Mouse (Mus musculus) right cerebral cortex, adult 2 months (tissue): ENCODE data around the gene Olfr483.

Experiments
- DNase-seq, 2 experiments: peaks; one replicate each; pipeline ENCODE4 v3.0.0; 2021 to 2022; ENCODE audit warnings: low spot score in 2 of 2

The Olfr483 gene

GRCm38 (mm10) chr7:108100549-108100948, at the start of gene Olfr483:
Gene Olfr483, plus strand, starts transcription at chr7:108100849.
- DNase-seq = no peak

- no peak for DNase-seq
These were observed 33.4 kb upstream of the Olfr483 start, which contains the start of gene Olfr480 for GRCm38 (mm10) chr7:108067246-108067645. Gene Olfr480, minus strand, starts transcription at chr7:108067346.

GRCm38 (mm10) chr7:108079555-108079954, 21.1 kb upstream of the Olfr483 start, which contains the start of gene Olfr481:
Gene Olfr481, plus strand, starts transcription at chr7:108079855.
- no peak for DNase-seq

GRCm38 (mm10) chr7:108097486-108097885, 3.2 kb upstream of the Olfr483 start, which contains the start of gene Olfr482:
Gene Olfr482, minus strand, starts transcription at chr7:108097586.
- DNase-seq = no peak

- no peak for DNase-seq
These were observed 20.0 kb downstream of the Olfr483 start for GRCm38 (mm10) chr7:108120681-108121080.

GRCm38 (mm10) chr7:108121416-108121815, 20.8 kb downstream of the Olfr483 start:
- DNase-seq = no peak

GRCm38 (mm10) chr7:108127349-108127748, 26.7 kb downstream of the Olfr483 start, which contains the start of gene Olfr484:
Gene Olfr484, minus strand, starts transcription at chr7:108127449.
- no peak for DNase-seq
